Mouse (Mus musculus) layer of hippocampus, adult 2 months (tissue): ENCODE results near the gene Kifap3. TPM values are rescaled to one million over a fixed set of nuclear protein-coding genes. Genes with fewer than 3 reads are reported as not detected.

Experiments used
- DNase-seq, 2 experiments: peaks; one replicate each; pipeline ENCODE4 v3.0.0; 2022; ENCODE audit warnings: low spot score in 2 of 2
- H3K27ac ChIP-seq: fragments of 200-600 bp; 2 replicates; pipeline ENCODE4 v1.8.1; 2022
- H3K4me3 ChIP-seq: fragments of 200-600 bp; 2 replicates; pipeline ENCODE4 v1.8.1; 2022; ENCODE audit warnings: mild to moderate bottlenecking
- CTCF ChIP-seq: fragments of 200-600 bp; conservative IDR thresholded peaks from 2 replicates; pipeline ENCODE4 v1.8.1; 2022; ENCODE audit warnings: antibody characterized with exemption, mild to moderate bottlenecking, moderate library complexity
- total RNA-seq, 2 experiments: library from RNA; stranded (reverse); gene quantifications; 2 replicates each; pipeline ENCODE4 v1.2.3; 2021

Gene Kifap3
- total RNA-seq, 2 experiments from 2014 or later = 168 to 180 TPM

DNA sequence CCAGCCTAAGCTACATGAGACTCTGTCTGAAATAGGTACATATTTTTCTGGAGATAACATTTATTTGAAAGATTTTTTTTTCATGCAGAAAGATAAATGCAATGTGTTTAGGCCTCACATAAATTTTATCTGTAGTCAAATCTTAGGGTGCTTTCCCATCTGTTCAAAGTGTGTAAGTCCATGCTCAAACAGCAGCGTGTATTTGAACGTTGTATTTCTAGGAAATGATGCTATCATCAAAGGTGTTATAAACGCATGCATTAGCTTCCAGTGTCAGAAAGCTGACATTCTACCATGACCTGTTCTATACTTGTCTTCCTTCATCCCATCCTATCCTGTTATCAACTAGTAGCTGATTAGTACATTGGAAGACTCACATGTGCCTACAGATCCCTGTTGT is 124.0 kb downstream of the Kifap3 start:
- Histone ChIP-seq H3K4me3 (no peak overlapping the region), H3K27ac (no peak overlapping the region)
- DNase-seq = no peak
- no peak for TF ChIP-seq CTCF

DNA sequence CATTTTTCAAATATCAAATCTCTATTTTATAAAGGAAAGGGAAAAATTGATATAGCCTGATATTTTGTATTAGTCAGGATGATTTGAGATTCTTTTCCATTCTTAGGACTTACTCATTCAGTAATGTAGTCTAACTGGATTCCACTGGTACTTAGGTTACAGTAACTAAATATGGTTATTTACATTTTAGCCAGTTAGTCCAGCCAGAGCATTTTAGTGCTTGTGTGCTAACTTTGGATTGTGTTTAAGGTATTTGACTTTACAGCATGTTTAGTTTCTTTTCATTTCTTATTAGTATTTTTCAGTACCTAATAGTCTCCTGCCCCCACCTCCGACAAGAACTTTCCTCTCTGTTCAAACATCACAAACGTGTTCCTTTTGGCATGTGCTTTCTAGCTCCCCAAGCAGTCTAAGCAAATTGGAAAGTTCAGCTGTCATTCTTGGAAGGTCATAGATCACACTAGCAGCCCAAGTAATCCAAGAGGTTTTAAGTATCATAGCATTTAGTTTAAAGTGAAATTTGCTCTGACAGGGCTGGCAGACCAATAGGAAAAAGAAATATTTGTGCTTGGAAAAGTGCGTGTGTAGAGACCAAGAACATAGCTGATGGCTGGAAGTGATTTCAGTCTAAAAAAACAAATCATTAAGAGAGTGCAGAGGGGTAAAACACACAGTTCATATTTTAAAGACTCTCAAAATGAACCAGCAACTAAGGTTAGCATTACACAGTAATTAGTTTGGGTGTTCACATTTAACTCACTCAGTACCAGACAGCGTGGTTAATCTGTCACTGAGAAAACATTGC is 127.8 kb downstream of the Kifap3 start:
- DNase-seq = no peak
- no peak overlapping the region for H3K27ac ChIP-seq
- no peak overlapping the region for H3K4me3 ChIP-seq
- no peak for TF ChIP-seq CTCF

DNA sequence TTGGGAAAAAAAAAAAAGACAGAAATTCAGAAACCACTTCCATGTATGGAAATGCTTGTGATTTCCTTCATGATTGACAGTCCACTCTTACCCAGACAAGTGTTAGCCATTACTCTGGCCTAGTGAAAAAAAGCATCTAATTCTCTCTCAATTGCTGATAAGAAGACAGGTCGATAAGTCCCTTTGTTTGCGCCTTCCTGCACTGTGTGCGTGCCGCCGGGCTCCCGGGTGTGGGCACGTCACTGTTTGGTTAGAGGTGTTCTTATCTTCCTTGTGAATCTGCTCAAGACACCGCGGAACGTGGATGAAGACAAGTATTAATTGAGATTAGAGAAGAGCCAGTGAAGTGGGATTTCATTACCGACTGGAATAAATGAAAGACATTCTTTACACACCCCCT is 129.0 kb downstream of the Kifap3 start:
- no peak overlapping the region for H3K4me3 ChIP-seq
- no peak for TF ChIP-seq CTCF
- DNase-seq = no peak
- no peak overlapping the region for H3K27ac ChIP-seq

DNA sequence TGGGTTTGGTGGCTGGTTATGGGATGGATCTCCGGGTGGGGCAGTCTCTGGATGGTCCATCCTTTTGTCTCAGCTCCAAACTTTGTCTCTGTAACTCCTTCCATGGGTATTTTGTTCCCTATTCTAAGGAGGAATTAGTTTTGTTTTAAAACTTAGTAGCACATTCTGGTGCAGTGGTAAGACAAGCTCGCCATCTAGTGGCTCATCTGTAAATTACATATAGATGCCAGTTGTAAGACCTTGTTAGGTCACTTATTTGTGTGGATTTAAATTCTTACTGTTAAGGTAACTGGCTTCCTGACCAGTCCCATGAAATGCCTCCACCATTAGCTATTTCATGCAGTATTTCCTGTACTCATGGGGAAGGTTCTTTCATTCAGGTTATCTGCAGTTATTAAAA is 131.0 kb downstream of the Kifap3 start:
- Histone ChIP-seq H3K4me3 (no peak overlapping the region), H3K27ac (no peak overlapping the region)
- peak; percentile 14 to 46 for DNase-seq
- TF ChIP-seq CTCF = peak; percentile 88

DNA sequence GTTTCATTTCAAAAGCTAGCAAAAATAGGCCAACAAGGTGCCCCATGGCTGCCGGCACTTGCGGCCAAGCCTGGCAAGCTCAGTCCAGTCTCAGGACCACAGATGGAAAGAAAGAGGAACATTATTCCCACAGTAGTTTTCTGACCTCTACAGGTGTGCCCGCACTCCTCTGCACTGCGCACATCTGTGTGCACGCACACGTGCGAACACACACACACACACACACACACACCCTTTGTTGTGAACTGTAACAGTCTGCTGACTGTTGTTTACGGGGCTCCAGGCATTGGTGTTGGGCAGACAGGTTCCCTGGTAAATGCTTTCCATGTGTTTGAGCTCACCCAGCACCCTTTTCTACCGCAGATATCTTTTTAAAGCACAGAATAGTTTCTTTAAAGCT is 131.4 kb downstream of the Kifap3 start:
- TF ChIP-seq CTCF = no peak
- Histone ChIP-seq H3K4me3 (no peak overlapping the region), H3K27ac (no peak overlapping the region)
- DNase-seq = no peak

DNA sequence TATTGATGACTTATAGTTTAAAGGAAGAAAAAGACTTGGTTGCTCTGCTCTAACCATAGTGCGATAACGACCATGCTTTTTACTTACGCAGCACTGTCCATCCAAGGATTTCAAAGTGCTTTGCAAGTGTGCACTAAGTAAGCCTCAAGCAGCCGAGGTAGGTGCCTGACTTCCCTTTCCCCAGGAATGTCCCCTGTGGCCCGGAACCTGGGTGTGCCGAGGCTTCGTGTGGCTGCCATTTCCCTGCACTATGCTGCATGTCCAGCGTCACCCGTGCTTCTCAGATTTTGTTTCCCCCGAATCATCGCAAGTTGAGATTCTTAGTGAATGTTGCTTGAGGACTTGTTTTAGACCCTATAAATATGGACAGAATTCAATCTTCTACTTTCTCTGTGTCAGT is 132.6 kb downstream of the Kifap3 start:
- Histone ChIP-seq H3K4me3 (no peak overlapping the region), H3K27ac (no peak overlapping the region)
- DNase-seq = no peak
- no peak for TF ChIP-seq CTCF

DNA sequence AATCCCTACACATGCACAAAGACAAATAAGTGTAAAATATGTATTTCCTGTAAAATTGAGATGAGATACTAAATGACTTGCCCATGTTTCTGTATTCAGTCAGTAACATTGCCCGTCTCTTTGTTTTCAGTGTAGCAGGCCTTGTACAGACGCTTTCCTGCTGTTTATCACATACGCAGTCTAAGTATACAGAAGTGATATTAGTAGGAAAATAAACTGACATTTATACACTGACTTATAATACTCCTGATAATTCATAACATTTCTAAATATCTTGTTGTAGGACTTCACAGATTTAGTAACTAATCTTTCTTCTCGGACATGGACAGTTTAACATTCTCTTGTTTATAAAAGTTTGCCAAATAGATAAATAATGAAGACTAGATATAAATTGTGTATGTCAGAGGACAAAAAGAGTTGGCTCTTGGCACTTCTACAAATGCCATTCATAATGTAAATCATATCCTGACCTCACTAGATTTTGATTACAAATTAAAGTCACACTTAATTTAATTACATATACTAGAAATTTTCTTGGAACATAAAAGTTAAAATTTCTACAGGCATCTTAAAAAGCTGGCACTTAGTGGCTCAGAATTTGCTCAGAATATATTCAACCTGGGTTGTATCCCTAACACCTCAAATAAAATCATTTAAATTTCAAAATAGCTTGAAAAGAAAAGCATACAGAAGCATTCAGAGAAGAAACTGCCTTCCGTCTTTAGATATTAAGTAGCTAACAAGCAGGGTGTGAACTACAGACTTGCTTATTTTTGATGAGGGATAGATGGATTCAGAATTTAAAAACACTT is 138.2 kb downstream of the Kifap3 start:
- no peak for DNase-seq
- Histone ChIP-seq H3K4me3 (no peak overlapping the region), H3K27ac (no peak overlapping the region)
- TF ChIP-seq CTCF = no peak

DNA sequence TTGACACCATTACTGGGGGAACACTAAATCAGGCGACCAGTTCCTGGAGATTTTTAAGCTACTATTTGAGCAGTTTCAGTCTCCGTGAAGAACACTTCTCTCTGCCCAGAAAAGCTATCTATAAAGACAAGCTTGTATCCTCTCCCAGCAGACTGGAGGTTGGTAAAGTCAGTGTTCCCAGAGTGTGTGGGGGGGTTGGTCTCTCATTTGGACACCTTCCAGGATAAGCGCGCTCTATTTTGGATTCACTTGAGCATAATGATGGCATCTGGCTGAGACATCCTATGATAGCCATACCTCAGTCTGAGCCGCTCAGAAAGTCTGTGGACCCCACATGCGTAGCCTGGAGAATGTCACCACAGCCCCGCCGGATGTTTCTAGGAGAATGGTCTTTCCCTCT is 144.7 kb downstream of the Kifap3 start:
- DNase-seq = peak in 1 of 2 experiments; percentile 15
- no peak for TF ChIP-seq CTCF
- Histone ChIP-seq H3K27ac (no peak overlapping the region), H3K4me3 (no peak overlapping the region)

DNA sequence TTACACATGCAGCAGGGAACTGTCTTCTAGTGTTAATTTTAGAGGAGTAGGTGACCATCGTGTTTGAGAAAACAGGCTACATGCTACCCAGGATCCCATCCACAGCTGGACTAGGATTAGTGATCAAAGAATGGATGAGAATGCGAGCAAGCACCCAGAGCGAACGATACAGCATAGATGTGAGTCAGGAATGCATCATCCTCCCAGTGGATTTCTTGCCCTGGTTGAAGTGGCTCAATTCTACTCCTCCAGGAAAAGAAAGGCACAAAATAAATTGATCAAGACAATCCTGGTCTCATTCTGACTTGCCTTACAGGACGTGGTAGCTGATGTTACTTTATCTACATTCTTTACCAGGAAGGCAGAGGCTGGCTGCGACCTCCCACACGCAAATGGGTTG is 149.5 kb downstream of the Kifap3 start, which contains the start of gene Scyl3:
Scyl3 (plus strand) TSS at position 255 of the 400 bp plus-strand sequence.
- TF ChIP-seq CTCF = no peak
- Histone ChIP-seq H3K4me3 (peak within 1 kb of the TSS; percentile 71), H3K27ac (peak within 1 kb of the TSS; percentile 97)
- no peak for DNase-seq

DNA sequence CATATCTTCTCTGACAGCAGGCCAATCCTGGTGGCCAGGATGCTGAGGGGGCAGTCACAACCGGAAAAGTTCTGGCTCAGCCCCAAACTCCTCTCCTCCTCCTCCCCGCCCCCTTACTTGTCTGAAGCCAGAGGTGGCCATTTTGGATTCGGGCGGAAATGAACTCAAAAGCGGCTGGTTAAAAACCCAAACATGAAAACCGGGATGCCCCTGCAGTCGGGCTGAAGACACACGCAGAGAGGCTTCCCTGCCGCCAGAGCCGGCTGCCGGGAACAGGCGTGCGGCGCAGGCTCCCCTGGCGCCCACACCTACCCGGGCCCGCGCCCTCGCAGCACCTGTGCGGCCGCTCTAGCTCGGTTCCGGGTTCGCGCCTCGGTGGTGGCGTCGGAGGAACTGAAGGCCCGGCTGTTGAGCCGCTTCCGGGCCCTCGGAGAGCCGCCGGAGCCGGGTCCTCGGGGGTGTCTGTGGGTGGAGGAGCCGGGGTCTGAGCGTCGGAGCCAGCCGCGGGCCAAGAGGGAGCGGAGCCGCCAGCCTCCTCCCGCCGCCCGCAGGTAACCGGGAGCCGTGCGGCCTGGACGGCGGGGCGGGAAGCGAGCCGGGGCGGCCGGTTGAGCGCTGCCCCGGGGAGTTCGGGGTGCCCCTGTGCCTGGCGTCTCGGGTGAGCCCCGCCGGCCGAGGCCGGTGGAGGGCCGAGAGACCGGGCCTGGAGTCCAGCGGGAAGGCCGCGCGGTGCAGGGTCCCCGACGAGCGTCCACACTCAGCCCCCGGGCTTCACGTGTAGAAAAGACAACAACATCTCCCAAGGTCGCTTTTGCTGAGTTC is 150.5 kb downstream of the Kifap3 start:
- H3K27ac ChIP-seq = peak overlapping the region; percentile 97
- H3K4me3 ChIP-seq = peak overlapping the region; percentile 71
- DNase-seq = peak; percentile 82
- peak; percentile 14; the same call in 1 of the 2 replicates for TF ChIP-seq CTCF

DNA sequence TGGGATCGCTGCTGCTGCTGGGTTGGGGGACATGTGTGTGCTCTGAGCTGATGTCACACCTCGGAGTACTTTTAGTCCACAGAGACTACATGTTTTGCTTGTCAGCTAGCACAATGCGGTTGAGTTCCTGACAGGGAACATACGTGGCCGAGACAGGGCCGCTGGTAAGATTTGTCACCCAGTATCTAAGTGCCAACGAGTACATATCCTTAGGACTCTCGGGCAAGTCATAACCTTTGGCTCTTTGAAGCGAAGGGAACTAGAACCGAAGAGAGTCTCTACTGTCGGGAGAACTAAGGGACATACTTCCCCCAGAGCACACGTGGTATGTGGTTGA is 151.0 kb downstream of the Kifap3 start:
- DNase-seq = no peak
- no peak for TF ChIP-seq CTCF
- Histone ChIP-seq H3K27ac (peak overlapping the region; percentile 97), H3K4me3 (peak overlapping the region; percentile 71)

DNA sequence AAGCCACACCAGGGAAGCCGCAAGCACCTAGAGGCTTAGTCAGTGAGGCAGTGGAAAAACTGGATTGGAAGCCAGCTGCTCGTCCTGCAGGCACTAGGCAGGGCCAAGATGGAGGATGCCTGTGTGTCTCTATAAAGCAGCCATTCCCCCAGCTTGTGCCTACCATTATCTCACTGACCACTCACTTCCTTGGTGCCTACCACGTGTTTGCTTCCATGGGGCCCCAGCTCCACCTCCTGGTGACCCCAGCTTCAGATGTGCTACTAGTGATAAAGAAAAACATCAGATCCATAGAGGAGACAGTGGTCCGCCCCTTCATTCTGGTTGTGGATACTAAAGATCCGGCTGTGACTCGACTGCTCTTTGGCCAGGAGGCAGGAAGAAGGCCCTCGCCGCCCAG is 152.4 kb downstream of the Kifap3 start:
- no peak overlapping the region for H3K27ac ChIP-seq
- TF ChIP-seq CTCF = no peak
- DNase-seq = no peak
- no peak overlapping the region for H3K4me3 ChIP-seq

DNA sequence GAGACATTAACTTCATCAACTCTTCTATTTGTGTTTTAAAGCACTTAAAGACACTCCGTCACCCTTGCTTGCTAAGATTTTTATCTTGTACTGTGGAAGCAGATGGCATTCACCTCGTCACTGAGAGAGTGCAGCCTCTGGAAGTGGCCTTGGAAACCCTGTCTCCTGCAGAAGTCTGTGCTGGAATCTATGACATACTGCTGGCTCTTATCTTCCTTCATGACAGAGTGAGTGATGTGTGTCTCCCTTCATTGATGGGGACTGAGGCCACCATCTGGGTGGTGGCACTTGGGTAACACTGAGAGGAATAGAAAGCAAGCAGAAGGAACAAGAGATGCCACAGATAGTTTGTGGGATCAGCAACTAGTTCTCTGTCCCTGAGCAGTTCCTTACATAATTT is 155.2 kb downstream of the Kifap3 start:
- Histone ChIP-seq H3K4me3 (no peak overlapping the region), H3K27ac (no peak overlapping the region)
- TF ChIP-seq CTCF = no peak
- no peak for DNase-seq
